Mouse (Mus musculus) urinary bladder, postnatal 36 days (tissue): ENCODE results near the gene Tollip.
A peak's percentile ranks its signal among the peaks of the same experiment; 100 is the strongest.
"Not testable (repeated sequence)": the region's sequence is repeated elsewhere in the genome, so short reads cannot be mapped to it uniquely, and the experiment has no call there.

Source experiments
- DNase-seq, 2 experiments: peaks; one replicate each; pipeline ENCODE4 v3.0.0; 2022; ENCODE audit warnings: low spot score in 2 of 2, mixed read lengths in 1 of 2

The Tollip gene

DNA sequence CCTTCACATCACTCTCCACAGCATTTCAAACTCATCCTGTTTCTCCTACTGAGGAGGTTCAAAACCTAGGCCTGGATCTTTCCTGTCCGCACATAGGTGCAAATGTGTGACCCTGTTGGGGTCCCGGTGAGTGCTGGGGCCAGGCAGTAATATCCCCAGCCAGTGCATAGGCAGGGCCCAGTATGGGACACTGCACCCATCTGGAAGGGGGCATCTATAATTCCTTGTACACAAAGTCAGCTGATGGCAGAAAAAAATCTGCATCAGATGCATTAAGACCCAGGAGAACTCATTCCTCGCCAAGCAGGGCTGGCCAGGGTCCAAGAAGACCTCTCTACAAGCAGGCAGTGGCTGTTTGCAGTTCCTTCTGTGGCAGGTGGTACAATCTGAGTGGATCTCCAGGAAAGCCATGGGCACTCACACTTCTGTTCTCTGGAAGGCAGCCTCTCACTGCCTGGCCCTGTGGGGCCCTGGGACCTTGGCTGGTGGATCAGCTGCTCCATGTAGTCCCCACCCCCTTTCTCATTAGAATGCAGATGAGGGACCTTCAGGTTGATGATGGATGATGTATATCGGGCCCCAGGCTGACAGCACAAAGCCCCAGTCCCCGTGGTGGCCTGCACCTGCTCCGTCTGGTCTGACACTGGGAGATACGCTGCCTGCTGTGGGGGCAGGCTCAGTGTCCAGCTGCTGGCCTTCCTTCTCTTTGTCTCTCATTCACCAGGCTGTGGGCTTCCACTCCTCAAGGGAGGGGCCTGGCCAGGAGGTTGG lies 16.0 kb upstream of the Tollip start:
- no peak for DNase-seq

DNA sequence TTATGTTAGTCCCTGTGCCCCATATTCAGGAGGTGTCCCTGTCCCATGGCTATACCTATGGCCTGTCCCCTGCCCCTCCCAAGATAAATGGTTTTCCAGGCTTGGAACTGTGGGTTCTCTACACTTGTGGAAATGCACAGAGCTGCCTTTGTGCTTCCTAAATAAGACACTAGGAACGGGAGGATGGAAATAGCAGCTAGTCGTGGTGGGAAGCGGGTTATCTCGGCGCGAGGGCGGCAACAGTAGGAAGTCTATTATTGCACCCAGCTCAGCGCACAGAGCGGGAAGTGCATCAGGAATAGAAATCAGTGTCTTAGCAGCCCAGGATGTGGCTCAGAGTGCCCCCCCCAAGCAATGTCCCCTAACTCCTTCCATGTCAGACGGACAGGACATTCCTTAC lies 10.3 kb upstream of the Tollip start:
- DNase-seq: no peak

DNA sequence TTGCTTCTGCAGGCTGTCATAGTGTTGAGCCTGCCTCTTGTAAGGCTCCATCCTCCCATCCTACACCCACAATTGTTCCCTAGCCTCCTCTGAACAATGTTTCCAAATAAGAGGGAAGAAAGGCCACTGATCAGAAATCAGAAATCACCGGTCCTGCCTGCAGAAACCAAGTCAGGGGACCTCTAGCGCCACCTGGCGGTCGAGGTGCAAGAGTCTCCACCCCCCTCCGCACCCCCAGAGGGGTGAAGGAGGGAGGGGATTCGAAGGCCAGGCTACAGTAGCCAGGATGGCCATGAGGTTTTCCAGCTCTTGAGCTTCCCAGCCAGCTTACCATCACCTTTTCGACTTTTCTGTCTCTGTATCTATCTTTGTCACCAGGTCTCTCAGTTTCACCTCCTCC lies 6.6 kb upstream of the Tollip start:
- DNase-seq: peak; percentile 26 to 55

DNA sequence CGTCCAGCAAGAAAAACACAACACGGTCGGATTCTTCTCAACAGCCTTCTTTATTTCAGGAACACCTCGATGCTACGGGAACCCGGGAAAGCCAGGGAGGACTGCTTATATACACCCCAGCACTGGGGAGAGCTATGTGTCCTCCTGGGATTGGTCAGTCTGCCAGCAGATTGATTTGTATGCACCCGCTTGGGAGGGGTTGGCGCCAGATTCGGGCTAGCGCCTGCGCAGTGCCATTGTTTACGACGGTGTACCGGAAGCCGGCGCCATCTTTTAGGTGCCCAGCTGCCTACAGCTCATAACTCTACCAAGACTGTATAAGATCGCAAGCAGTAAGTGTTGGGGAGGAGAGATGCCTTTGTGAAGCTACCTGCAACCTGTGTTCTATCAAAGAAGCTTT lies 5.8 kb upstream of the Tollip start:
- DNase-seq: not testable (repeated sequence)

DNA sequence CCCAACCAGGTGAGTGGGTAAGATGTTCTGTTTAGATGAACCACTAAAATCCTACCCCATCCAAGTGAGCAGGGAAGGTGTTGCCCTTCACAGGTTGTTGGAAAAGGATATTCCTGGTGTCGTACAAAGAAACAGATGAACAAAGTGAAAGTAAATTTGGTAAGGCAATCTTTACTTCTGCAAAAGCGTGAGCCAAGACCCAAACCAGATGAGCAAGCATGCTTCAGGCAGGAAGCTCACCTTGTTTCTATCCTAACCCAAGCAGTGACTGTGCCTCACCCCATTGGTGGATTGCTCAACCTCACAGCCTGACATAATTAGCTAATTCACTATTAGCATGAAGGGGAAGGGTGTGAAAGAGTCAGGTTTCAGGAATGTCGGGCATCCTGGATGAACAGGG lies 7.0 kb downstream of the Tollip start:
- no peak for DNase-seq

DNA sequence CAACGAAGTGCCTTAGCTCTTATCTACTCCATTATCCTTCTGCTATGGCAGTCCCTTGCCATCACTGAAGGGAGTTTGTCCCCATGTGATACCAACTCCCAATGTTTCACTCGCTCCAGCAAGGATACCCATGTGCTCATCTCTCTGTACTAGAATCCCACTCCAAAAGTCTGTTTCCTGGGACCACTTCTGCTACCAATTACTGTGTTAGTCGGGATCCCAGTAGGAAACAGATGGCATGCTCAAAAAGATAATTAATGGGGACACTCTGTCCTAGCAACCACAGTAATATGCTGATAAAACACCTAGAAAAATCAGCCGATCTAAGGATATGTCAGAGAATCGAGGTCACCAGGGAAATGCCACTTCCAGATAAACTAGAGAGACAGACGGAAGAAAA lies 9.7 kb downstream of the Tollip start:
- DNase-seq: no peak

DNA sequence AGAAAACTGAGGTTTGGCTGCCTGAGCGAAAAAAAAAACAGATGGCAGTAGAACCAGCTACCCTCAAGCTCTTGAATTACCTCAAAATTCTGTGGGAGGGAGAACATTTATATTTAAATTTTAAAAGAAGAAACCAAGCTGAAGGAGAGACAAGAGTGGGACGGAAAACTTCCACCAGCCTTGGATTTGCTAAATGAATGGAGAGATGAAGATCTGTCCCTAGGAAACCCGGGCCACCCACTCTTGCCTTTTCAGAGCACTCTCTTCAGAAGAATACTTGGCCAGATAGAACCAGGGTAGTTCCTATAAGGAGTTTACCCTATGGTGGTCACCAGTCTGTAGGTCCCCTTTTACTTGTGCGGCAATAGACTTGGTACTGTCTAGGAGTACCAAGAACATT lies 15.5 kb downstream of the Tollip start:
- DNase-seq: no peak

DNA sequence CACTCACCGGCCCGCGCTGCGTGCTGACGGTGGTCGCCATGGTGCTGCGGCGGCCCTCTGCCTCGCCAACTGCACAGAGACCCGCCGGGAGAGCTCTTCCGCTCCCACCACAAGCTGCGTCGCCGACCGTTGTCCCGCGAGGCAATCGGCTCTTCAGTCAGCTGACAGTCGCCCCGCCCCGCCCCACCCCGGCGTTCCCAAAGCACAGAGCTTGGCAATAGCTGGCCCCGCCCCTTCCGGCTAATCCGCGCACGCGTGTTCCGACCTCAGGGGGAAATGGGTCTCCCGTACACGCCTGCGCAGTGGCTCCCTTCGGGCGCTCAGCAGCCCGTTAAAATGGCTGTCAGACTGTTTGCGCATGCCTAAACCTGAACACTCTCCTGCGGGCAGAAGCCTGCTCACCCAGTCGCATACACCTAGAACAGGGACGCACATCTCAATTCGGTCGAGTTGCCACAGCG lies 16.0 kb downstream of the Tollip start:
- DNase-seq: peak; percentile 99 to 100

DNA sequence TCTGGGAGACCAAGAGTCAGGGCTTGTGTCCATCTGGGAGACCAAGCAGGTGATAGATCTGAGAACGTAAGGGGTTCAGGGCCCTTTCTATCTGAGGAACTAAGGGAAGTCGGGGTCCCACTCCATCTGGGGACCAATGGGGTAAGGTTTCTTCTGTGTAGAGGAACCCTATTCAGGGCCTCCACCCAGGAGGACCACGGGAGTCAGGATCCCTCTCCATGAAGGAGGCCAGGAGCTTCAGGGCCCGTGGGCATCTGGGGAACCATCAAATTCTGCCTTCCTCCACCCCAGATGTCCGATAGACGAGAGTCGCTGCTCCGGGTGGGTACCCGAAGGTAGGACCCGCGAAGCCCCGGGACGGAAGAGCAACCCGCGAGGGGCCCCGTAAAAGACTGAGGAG lies 16.5 kb downstream of the Tollip start:
- peak in 1 of 2 experiments; percentile 2 for DNase-seq

DNA sequence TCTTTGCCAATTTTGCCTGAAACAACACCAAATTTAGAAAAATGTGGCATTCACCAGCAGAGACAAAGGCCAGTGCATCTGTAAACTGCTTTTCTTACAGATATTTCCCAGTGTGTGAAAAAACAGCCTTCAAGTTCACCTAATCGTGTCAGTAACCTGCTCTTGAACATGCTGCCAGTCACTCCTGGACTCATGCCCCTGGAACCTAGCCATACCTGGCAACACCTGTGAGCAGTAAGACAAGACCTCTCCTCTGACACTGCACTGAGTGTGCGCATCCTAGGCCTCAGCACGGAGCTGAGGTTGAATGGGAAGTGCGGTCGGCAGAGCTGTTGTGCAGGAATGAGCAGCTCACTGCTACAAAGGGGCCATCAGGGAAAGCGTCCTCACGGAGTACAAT lies 26.2 kb downstream of the Tollip start:
- no peak for DNase-seq

DNA sequence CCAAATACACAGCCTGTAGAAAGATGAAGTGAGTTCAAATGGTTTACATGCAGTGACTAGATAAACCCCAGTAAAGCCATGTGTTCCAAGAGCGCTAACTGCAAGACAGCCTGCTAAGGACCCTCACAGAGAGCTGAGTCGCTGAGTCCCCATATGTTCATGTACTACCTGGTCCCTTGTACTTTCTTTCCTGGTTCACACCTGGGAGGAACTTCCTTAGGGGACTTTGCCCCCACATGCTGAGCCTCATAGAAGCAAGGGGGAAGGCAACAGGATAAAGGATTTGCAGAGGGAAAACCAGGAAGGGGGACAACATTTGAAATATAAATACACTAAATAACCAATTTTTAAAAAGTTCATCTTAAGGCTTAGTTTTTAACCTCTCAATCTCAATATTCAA lies 39.5 kb downstream of the Tollip start:
- DNase-seq: no peak

DNA sequence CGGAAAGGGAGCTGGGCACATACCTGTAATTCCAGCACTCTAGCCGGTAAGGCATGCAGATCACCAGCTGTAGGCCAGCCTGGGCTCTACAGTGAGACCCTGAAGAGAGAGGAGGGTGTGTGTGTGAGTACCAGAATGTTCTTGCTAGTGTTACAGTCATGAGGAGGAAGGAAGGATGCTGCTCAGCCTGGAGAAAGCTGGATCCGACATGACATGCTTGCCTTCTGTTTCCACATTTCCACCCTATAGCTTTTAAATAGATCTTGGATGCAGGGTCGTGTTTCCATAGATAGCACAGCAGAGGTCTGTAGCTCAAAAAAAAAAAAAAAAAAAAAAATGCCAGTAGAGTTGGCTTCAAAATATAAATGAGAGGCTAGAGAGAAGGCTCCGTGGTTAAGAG lies 43.4 kb downstream of the Tollip start:
- DNase-seq: no peak

DNA sequence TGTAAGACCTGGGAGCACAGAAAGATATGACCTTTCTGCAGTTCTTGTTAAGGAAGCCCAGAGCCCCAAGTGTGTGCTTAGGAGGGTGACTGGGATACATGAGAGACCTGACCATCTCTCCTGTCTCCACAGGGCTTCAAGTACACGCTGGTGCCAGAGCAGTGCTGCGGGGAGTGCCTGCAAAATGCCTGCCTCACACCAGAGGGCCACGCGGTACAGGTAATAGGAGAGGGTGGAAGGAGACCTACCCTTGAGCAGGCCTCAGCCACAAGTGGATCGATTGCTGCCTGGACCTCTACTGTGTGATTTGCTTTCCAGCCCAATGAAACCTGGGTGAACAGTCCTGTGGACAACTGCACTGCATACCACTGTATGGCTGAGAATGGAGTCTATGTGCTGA lies 47.8 kb downstream of the Tollip start:
- no peak for DNase-seq

DNA sequence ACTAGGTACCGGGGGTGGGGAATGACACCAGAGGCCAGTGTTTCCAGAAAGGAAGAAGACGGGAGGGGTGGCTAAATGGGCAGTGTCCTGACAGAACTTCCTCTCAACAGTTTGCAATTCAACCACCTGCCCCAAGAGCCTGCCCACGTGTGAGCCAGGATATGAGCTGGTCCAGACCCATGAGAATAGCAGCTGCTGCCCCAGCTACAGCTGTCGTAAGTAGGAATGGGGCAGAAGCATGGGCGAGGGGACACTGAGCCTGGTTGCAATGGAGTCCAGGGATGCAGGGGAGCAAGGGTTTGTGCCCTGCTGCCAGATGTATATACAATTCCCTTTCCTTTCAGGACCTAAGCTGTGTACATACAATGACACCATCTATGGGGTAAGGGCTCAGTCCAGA lies 48.7 kb downstream of the Tollip start:
- DNase-seq: no peak

DNA sequence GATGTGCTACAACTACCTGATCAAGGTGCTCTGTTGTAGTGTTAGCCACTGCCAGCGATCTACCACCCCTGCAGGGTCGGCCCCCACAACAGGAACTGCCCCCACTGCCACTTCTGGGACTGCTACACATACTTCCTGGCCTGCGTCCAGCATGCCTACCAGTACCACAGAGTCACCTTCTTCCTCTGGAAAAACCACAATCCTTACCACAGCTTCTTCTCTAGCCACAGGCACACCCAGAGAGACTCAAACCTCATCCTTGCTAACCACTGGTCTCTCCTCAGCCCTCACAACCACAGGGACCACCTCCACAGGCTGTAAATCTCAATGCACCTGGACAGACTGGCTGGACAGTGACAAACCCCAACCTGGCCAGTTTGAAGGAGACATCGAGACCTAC lies 57.3 kb downstream of the Tollip start:
- no peak for DNase-seq

DNA sequence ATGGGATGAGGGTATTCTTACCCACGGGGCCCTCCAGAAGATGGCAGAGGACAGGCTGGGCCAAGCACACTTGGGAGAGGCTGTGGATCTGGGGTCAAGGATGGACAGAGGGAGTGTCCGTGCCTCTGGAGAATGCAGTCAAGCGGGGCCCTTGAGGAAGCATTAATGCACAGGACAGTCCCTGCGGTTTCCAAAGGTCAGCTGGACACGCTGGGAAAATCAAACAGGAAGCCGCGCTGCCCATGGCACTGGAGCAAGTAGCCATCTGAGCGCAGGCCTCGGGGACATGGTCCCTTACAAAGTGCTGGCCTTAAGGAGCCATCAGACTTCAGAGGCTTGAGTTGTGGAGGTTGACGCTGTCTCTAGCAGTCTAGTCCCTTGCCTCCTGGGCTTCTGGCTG lies 78.0 kb downstream of the Tollip start:
- no peak for DNase-seq

DNA sequence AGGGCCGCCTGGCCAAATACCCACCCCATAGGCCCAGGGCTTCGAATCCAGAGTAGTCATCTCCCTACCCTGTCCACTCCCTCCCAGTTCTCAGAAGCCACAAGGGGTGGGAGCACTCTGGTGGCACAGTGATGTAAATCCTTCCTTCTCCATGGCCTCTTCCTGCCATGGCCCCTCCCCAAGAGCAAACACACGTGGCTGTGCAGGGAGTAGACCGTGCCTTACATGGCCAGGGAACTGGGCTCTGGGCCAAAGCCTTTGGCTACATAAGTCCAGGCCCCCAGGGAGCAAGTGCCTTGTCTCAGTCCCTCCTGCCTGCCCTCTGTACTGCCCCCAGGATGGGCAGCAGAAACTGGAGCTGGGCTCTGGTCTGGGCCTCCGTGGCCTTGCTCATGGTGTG lies 79.5 kb downstream of the Tollip start, which contains the start of gene Muc5b:
Gene Muc5b (plus strand): TSS at position 292 of the 400 bp plus-strand sequence.
- no peak for DNase-seq

DNA sequence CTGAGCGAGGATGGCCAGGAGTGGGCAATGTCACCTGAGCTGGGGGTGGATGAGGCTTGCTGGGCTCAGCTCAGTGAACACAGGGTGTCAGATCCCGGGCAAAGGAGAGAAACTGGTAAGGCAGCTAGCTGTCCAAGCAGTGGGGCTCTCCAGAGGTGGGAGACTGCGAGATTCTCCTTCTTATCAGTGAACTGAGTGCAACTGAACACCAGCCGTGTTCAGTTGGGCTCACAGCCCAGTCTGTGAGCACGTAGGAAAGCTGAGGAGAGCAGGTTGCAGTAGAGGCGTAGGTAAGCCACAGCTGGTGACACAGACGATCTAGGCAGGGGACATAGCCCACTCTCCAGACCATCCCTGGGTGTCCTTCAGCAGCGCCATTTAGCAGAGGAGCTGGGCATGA lies 81.9 kb downstream of the Tollip start:
- no peak for DNase-seq

DNA sequence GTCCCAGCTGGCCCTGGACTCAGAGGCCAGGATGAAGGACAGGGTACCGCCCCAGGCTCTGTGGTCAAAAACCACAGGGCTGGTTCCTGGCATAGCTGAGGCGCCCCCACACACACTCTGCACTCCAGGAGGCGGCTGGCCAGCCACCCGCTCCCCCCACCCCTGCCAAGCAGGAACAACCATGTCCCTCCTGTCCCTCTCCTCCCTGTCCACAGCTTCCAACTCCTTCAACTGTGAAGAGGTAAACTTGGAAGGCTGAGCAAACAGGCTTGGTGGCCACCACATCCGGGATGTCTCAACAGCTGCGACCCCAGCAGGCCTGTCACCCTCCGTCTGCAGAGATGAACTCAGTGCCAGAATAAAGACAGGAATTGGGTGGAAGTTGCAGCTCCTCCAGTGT lies 82.4 kb downstream of the Tollip start:
- DNase-seq: no peak
